Mouse (Mus musculus) colon, adult 2 months (tissue): ENCODE data around the gene Olfr298. TPM values are rescaled to one million over a fixed set of nuclear protein-coding genes. Genes with fewer than 3 reads are reported as not detected.

Experiments used
- polyA plus RNA-seq: library from polyadenylated mRNA; depleted of rRNA; stranded (reverse); fragments of >200 nt; gene quantifications from 2 replicates; pipeline ENCODE4 v1.2.3, GENCODE M21; 2012; rRNA removed

Olfr298 gene
- polyA plus RNA-seq: not detected in 2 replicates

GRCm38 (mm10) chr7:86492384-86492783, at the start of gene Olfr298:
TSS of gene Olfr298 (minus strand) at chr7:86492484.

GRCm38 (mm10) chr7:86519668-86520067, 27.4 kb upstream of the Olfr298 start, which contains the start of gene Olfr297:
TSS of gene Olfr297 (plus strand) at chr7:86519968.

GRCm38 (mm10) chr7:86459621-86460020, 32.7 kb downstream of the Olfr298 start, which contains the start of gene Olfr299:
TSS of gene Olfr299 (plus strand) at chr7:86459921.

Other genes starting within 250 kb of the Olfr298 start
- not detected in 2 replicates for gene Vmn2r76, start 246.2 kb downstream of the Olfr298 start, polyA plus RNA-seq
- not detected in 2 replicates for gene Olfr310, start 215.3 kb downstream of the Olfr298 start, polyA plus RNA-seq
- gene Olfr309, start 178.8 kb downstream of the Olfr298 start, polyA plus RNA-seq: not detected in 2 replicates
- not detected in 2 replicates for gene Olfr308, start 166.9 kb downstream of the Olfr298 start, polyA plus RNA-seq
- not detected in 2 replicates for gene Olfr307, start 154.9 kb downstream of the Olfr298 start, polyA plus RNA-seq
- gene Olfr305, start 125.6 kb downstream of the Olfr298 start, polyA plus RNA-seq: not detected in 2 replicates
- not detected in 2 replicates for gene Olfr304, start 105.8 kb downstream of the Olfr298 start, polyA plus RNA-seq
- gene Olfr303, start 94.7 kb downstream of the Olfr298 start, polyA plus RNA-seq: not detected in 2 replicates
- gene Olfr301, start 88.6 kb downstream of the Olfr298 start, polyA plus RNA-seq: not detected in 2 replicates
- not detected in 2 replicates for gene Olfr299, start 32.6 kb downstream of the Olfr298 start, polyA plus RNA-seq
- not detected in 2 replicates for gene Olfr297, start 27.5 kb upstream of the Olfr298 start, polyA plus RNA-seq
- gene Olfr295, start 91.4 kb upstream of the Olfr298 start, polyA plus RNA-seq: not detected in 2 replicates
- not detected in 2 replicates for gene Olfr294, start 124.2 kb upstream of the Olfr298 start, polyA plus RNA-seq
- not detected in 2 replicates for gene Olfr293, start 156.6 kb upstream of the Olfr298 start, polyA plus RNA-seq
- gene Olfr292, start 195.8 kb upstream of the Olfr298 start, polyA plus RNA-seq: not detected in 2 replicates